Mouse (Mus musculus) testis, adult 2 months (tissue): Measurements from ENCODE around the gene Xpo6.

ENCODE experiments used
- CTCF ChIP-seq: fragments of 200-500 bp; IDR thresholded peaks from 2 replicates; pipeline ENCODE4 v1.5.1; 2012; ENCODE audit warnings: low read depth, mild to moderate bottlenecking, inconsistent platforms, low read length, moderate library complexity; ENCODE audit not compliant: control insufficient read depth, insufficient read depth, insufficient replicate concordance
- POLR2A ChIP-seq: fragments of 200-500 bp; IDR thresholded peaks from 2 replicates; pipeline ENCODE4 v1.6.1; 2012; ENCODE audit warnings: low read depth, mild to moderate bottlenecking, inconsistent platforms, low read length, moderate library complexity; ENCODE audit not compliant: control insufficient read depth

DNA sequence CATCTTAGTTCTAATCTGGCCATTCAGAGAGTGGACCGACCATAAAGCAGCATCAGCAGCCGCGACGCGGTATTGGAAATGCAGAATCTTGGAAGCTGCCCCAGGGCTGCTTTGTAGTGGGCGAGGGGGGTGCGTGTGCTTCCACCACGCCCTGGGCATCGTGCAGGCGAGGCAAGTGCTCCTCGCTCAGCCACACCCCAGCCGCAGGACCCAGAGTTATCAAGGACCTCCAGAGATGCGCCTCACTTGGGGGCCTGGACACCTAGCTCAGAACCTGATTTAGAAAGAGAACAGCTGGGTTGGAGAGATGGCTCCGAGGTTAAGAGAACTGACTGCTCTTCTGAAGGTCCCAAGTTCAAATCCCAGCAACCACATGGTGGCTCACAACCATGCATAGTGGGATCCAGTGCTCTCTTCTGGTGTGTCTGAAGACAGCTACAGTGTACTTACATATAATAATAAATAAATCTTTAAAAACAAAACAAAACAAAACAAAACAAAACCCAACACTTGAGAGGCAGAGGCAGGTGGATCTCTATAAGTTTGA, 40.6 kb upstream of the Xpo6 start:
- TF ChIP-seq CTCF (no peak), POLR2A (no peak)
